Mouse (Mus musculus) midbrain, embryonic 12.5 days (tissue): Measurements from ENCODE around the gene Slc16a9. TPM values are rescaled to one million over a fixed set of nuclear protein-coding genes. Genes with fewer than 3 reads are reported as not detected.

Source experiments
- ATAC-seq: fragments of 200-750 bp; cut with Nextera tagmentation; 2 replicates; pipeline ENCODE4 v1.8.0; 2017; ENCODE audit warnings: low read depth, moderate TSS enrichment, moderate library complexity; ENCODE audit not compliant: low FRiP score
- H3K27ac ChIP-seq: fragments of 300-500 bp; sonication (generic); replicated peaks from 2 replicates; pipeline ENCODE4 v1.5.1; 2016; ENCODE audit warnings: mild to moderate bottlenecking
- H3K27me3 ChIP-seq: fragments of 300-500 bp; sonication (generic); 2 replicates; pipeline ENCODE4 v1.6.1; 2016; ENCODE audit warnings: mild to moderate bottlenecking
- H3K36me3 ChIP-seq: fragments of 300-500 bp; sonication (generic); 2 replicates; pipeline ENCODE4 v1.6.1; 2016
- H3K4me1 ChIP-seq: fragments of 300-500 bp; sonication (generic); 2 replicates; pipeline ENCODE4 v1.6.1; 2016
- H3K4me2 ChIP-seq: fragments of 300-500 bp; sonication (generic); replicated peaks from 2 replicates; pipeline ENCODE4 v1.6.1; 2016; ENCODE audit warnings: mild to moderate bottlenecking, moderate library complexity
- H3K4me3 ChIP-seq: fragments of 300-500 bp; sonication (generic); 2 replicates; pipeline ENCODE4 v1.5.1; 2016; ENCODE audit warnings: mild to moderate bottlenecking
- H3K9ac ChIP-seq: fragments of 300-500 bp; sonication (generic); replicated peaks from 2 replicates; pipeline ENCODE4 v1.6.1; 2016; ENCODE audit warnings: mild to moderate bottlenecking, moderate library complexity
- H3K9me3 ChIP-seq: fragments of 300-500 bp; sonication (generic); 2 replicates; pipeline ENCODE4 v1.6.1; 2016; ENCODE audit warnings: mild to moderate bottlenecking
- WGBS: fragments of 180-500 bp; shearing (Covaris S2); methylation state at CpG from one replicate; pipeline ENCODE4 v1.1.7; 2016; 5-methylcytosine and 5-hydroxymethylcytosine counted together
- polyA plus RNA-seq: library from polyadenylated mRNA; unstranded; fragments of >200 nt; fragmentation: Nextera tagmentation; extraction: Ambion mirVana; gene quantifications from 2 replicates; pipeline ENCODE4 v1.2.1, GENCODE M21; 2016

Slc16a9 gene
- polyA plus RNA-seq, 1 experiment from 2014 or later, result 1.1 TPM

DNA sequence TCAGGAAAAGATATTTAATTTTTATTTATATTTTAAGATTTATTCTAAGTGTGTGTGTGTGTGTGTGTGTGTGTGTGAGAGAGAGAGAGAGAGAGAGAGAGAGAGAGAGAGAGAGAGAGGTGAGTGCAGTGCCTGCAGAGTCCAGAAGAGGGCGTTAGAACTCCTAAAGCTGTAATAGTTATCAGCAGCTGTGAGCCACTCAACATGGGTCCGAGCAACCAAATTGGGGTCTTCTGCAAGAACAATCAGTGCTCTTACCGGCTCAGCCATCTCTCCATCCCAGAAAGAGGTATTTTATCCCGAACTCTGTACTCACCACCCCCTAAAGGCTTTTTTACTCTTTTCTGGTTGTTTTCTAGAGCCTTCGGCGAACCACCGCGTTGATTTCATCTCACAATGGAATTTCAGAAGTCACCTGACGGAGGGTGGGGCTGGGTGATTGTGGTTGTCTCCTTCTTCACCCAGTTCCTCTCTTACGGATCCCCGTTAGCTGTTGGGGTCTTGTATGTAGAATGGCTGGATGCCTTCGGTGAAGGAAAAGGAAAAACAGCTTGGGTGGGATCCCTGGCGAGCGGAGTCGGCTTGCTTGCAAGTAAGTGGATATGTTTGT, 10.8 kb downstream of the Slc16a9 start:
- ATAC-seq, result no peak
- H3K4me1 ChIP-seq, result 0 out of 2 replicates have a peak, but pooled peaks cover 5% of the 10 kb centered on the region
- H3K36me3 ChIP-seq, result no peaks in the 10 kb centered on the region
- no peak overlapping the region for H3K4me2 ChIP-seq
- no peaks in the 10 kb centered on the region for H3K9me3 ChIP-seq
- no peaks in the 10 kb centered on the region for H3K27me3 ChIP-seq
- no peak overlapping the region for H3K4me3 ChIP-seq
- H3K9ac ChIP-seq, result no peak overlapping the region
- 88% methylated on average over 15 of the region's 15 CpGs for WGBS
- no peak overlapping the region for H3K27ac ChIP-seq

DNA sequence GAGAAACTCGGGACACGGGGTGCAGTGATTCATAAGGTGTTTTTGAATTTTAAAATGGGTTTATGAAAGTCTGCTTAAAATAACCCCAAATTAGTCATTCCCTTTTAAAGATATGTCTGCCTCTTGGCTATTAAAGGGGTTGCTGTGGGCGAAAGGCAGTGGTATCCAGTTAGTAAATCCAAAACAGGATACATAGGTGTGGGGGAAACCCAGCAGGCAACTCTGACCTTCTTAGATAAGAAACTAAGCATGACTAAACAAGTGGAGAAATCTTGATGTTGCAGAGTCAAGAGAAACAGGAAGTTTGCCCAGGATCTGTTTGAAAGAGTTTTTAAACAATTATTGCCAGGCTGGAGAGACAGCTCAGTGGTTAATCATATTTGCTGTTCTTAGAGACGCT, 12.1 kb downstream of the Slc16a9 start:
- 90% methylated on average over 4 of the region's 4 CpGs for WGBS
- no peak overlapping the region for H3K4me3 ChIP-seq
- H3K27me3 ChIP-seq, result no peaks in the 10 kb centered on the region
- no peaks in the 10 kb centered on the region for H3K36me3 ChIP-seq
- H3K27ac ChIP-seq, result no peak overlapping the region
- H3K4me2 ChIP-seq, result no peak overlapping the region
- no peaks in the 10 kb centered on the region for H3K9me3 ChIP-seq
- 0 out of 2 replicates have a peak, but pooled peaks cover 7% of the 10 kb centered on the region for H3K4me1 ChIP-seq
- ATAC-seq, result no peak
- H3K9ac ChIP-seq, result no peak overlapping the region

DNA sequence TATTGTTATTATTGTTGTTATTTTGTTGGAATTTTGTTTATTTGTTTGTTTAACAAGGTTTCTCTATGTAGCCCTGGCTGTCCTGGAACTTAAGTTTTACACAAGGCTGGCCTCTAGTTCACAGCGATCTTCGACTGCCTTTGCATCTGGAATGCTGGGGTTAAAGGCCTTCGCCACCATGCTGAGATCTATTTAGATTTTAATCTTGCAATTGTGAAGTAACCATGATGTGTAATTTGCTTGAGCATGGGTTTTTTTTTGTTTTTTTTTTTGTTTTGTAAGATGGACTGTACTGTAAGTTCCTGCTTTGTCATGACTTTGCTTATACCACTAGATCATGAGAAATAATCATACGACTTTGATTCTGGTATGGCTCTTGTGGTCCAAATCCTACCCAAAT, 16.0 kb downstream of the Slc16a9 start:
- ATAC-seq, result no peak
- Histone ChIP-seq H3K4me1 (0 out of 2 replicates have a peak, but pooled peaks cover 7% of the 10 kb centered on the region), H3K27me3 (no peaks in the 10 kb centered on the region), H3K36me3 (no peaks in the 10 kb centered on the region), H3K27ac (no peak overlapping the region), H3K9ac (no peak overlapping the region), H3K4me2 (no peak overlapping the region), H3K4me3 (no peak overlapping the region), H3K9me3 (no peaks in the 10 kb centered on the region)
- WGBS, result 52% methylated on average over 4 of the region's 4 CpGs

GRCm38 (mm10) chr10:70262051-70262450, 17.2 kb downstream of the Slc16a9 start:
- H3K9me3 ChIP-seq, result no peaks in the 10 kb centered on the region
- no peak overlapping the region for H3K27ac ChIP-seq
- H3K36me3 ChIP-seq, result no peaks in the 10 kb centered on the region
- H3K4me3 ChIP-seq, result no peak overlapping the region
- no peaks in the 10 kb centered on the region for H3K27me3 ChIP-seq
- no peak overlapping the region for H3K4me2 ChIP-seq
- 0 out of 2 replicates have a peak, but pooled peaks cover 7% of the 10 kb centered on the region for H3K4me1 ChIP-seq
- 80% methylated on average over 3 of the region's 3 CpGs for WGBS
- no peak overlapping the region for H3K9ac ChIP-seq
- ATAC-seq, result no peak

DNA sequence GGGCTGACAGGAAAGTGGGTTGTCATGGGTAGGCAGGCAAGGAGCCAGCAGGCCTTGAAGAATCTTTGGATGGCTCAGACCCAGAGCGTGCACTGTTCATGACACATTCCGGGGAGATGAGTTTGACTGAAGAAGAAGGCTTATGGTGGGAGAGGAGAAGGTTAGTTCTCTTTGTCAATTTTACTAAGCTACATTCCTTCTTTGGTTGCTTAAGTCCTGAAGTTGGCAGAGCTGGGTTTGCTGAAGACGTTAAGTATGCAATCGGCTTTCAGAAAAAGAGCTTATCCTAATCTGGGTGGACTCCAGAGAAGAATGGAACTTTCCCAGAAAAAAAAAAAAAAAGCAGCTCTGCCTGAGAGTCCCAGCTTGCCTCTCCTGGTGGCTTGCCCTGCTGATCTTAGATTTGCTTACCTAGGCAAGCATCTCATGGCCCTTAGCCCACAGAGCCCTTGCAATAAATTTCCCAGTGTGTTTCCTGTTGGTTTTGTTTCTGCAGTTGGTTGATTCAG, 18.8 kb downstream of the Slc16a9 start:
- no peak overlapping the region for H3K27ac ChIP-seq
- 53% methylated on average over 4 of the region's 4 CpGs for WGBS
- H3K9ac ChIP-seq, result no peak overlapping the region

GRCm38 (mm10) chr10:70264337-70265036, 19.6 kb downstream of the Slc16a9 start:
- Histone ChIP-seq H3K4me1 (0 out of 2 replicates have a peak, but pooled peaks cover 7% of the 10 kb centered on the region), H3K9me3 (no peaks in the 10 kb centered on the region), H3K27ac (no peak overlapping the region), H3K4me2 (no peak overlapping the region), H3K4me3 (no peak overlapping the region), H3K36me3 (no peaks in the 10 kb centered on the region), H3K27me3 (no peaks in the 10 kb centered on the region), H3K9ac (no peak overlapping the region)
- ATAC-seq, result no peak
- 84% methylated on average over 9 of the region's 9 CpGs for WGBS

More for the DNA sequence above, 18.8 kb downstream of the Slc16a9 start:
- no peak overlapping the region for H3K4me2 ChIP-seq
- H3K27me3 ChIP-seq, result no peaks in the 10 kb centered on the region
- H3K4me1 ChIP-seq, result 0 out of 2 replicates have a peak, but pooled peaks cover 7% of the 10 kb centered on the region
- no peak for ATAC-seq
- H3K36me3 ChIP-seq, result no peaks in the 10 kb centered on the region
- H3K4me3 ChIP-seq, result no peak overlapping the region
- H3K9me3 ChIP-seq, result no peaks in the 10 kb centered on the region

DNA sequence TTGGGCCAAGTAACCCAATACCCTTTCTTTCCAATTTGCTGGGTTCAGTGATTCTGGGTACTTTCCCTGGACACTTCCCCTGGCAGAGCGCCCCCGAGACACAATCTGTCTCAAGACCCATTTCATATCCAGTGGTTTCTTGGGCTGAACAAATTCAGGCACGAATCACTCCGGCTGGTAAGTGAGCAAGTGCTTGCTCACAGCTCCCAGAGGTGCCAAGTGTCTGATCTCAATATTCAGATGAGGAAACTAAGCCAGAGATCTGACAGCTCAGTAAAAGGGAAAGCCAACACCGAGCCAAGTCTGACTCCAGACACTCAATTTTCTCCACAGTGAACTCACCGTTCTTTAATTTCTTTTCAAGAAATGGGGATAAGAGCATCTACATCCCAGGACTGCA, 21.6 kb downstream of the Slc16a9 start:
- no peaks in the 10 kb centered on the region for H3K9me3 ChIP-seq
- H3K4me3 ChIP-seq, result no peak overlapping the region
- no peak for ATAC-seq
- H3K9ac ChIP-seq, result no peak overlapping the region
- 93% methylated on average over 6 of the region's 6 CpGs for WGBS
- H3K4me2 ChIP-seq, result no peak overlapping the region
- H3K27me3 ChIP-seq, result no peaks in the 10 kb centered on the region
- H3K27ac ChIP-seq, result no peak overlapping the region
- H3K4me1 ChIP-seq, result no peaks in the 10 kb centered on the region
- no peaks in the 10 kb centered on the region for H3K36me3 ChIP-seq

DNA sequence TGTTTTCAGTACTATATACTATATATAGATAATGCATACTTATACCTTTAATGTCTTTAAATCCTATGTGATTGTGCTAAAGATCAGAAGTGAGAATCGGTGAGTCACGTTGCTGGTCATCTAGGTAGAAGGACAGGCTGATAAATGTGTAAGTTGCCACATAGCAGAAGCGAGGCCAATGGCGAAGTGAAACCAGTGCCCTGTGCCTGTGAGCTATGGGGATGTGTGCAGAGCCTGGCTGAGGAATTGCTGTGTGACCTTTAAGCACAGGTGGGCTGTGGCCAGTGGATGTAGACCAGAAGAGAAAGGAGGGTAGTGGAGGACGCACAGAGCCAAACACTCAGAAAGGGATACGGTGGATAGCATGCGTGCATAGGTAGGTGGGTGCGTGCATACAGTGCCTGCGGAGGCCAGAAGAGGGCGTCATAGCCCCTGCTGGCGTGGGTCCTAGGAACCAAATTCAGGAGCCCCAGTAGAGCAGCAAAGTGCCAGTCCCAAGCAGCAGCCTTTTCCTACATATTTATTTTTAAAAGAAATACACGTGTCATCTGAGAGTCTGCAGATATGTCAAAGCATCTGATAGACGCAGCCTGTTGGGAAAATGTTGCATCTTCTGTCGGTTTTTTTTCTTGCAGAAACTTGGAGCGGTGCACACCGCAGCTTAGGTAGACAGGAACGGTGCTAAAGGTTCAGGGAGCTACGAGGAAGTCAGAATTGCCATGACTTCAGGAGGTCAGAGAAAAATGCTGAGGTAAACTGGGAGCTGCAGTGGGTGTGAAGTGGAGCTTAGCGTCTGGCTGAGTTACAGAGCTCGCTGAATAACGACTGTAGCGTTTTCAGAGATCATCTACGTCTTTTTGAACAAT, 23.9 kb downstream of the Slc16a9 start:
- Histone ChIP-seq H3K9ac (no peak overlapping the region), H3K4me2 (no peak overlapping the region), H3K27ac (no peak overlapping the region), H3K4me1 (no peaks in the 10 kb centered on the region), H3K4me3 (no peak overlapping the region), H3K9me3 (no peaks in the 10 kb centered on the region), H3K36me3 (no peaks in the 10 kb centered on the region), H3K27me3 (no peaks in the 10 kb centered on the region)
- WGBS, result 84% methylated on average over 23 of the region's 23 CpGs
- no peak for ATAC-seq

DNA sequence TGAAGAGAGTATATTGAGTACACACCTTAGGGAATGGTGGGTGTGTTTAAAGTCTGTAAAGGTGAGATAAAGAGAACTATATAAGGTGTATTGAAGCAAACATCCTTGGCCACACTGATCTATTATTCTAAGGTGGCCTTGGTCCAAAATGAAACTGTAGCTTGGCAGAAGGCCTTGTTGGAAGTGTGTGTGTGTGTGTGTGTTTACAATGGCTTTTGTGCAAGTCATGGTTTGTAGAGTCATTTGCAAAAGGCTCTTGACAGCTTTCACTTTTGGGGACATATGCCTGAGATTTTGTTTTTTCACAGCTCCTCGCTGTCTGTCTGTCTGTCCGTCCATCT, 24.5 kb downstream of the Slc16a9 start:
- Histone ChIP-seq H3K27ac (no peak overlapping the region), H3K4me3 (no peak overlapping the region), H3K4me2 (no peak overlapping the region), H3K9me3 (no peaks in the 10 kb centered on the region), H3K27me3 (no peaks in the 10 kb centered on the region), H3K36me3 (no peaks in the 10 kb centered on the region), H3K9ac (no peak overlapping the region), H3K4me1 (no peaks in the 10 kb centered on the region)
- ATAC-seq, result no peak
- 97% methylated on average over 2 of the region's 2 CpGs for WGBS

DNA sequence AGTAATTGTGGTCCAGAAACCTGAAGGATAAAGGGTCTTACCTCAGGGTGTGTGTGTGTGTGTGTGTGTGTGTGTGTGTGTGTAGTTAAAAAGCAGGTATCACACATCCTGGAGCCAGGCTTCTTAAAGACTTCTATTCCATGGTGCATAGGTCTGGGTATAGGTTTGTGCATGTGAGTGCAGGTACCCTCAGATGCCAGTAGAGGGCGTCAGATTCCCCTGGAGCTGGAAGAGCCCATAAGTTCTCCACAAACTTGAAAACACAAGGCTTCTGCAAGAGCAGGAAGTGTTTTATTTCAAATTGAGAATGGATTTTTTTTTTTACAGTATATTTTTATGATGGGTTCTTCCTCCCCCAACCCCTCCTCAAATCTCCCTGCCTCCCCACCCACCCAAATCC, 31.8 kb downstream of the Slc16a9 start:
- Histone ChIP-seq H3K9ac (no peak overlapping the region), H3K27ac (no peak overlapping the region), H3K4me2 (no peak overlapping the region), H3K4me1 (no peaks in the 10 kb centered on the region), H3K4me3 (no peak overlapping the region), H3K36me3 (no peaks in the 10 kb centered on the region), H3K27me3 (no peaks in the 10 kb centered on the region), H3K9me3 (no peaks in the 10 kb centered on the region)
- 74% methylated on average over 1 of the region's 1 CpGs for WGBS
- ATAC-seq, result no peak

DNA sequence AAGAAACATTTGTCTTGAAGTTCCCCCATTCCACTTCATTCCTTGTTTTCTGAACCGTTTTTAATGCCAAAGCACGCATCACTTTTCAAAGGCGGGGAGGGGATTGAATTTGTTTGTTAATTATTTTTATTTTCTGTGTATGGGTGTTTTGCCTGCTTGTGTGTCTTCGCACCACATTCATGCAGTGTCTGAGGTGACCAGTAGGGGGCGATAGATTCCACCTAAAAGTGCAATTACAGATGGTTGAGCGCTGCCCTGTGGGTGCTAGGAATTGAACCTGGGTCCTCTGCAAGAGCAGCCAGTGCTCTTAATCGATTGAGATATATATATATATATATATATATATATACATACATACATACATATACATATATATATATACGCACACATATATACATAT, 34.4 kb downstream of the Slc16a9 start:
- no peaks in the 10 kb centered on the region for H3K36me3 ChIP-seq
- no peak overlapping the region for H3K9ac ChIP-seq
- no peaks in the 10 kb centered on the region for H3K9me3 ChIP-seq
- H3K27ac ChIP-seq, result no peak overlapping the region
- H3K27me3 ChIP-seq, result no peaks in the 10 kb centered on the region
- ATAC-seq, result no peak
- no peaks in the 10 kb centered on the region for H3K4me1 ChIP-seq
- no peak overlapping the region for H3K4me3 ChIP-seq
- no peak overlapping the region for H3K4me2 ChIP-seq
- WGBS, result 77% methylated on average over 8 of the region's 8 CpGs

- H3K27me3 ChIP-seq, result no peaks in the 10 kb centered on the region
- no peak overlapping the region for H3K9ac ChIP-seq
- peaks cover 17% of the 10 kb centered on the region; the same call in 1 of the 2 replicates for H3K4me1 ChIP-seq
- 44% methylated on average over 9 of the region's 9 CpGs for whole genome bisulfite sequencing
- no peaks in the 10 kb centered on the region for H3K36me3 ChIP-seq
- H3K4me3 ChIP-seq, result no peak overlapping the region
- H3K27ac ChIP-seq, result no peak overlapping the region
- no peaks in the 10 kb centered on the region for H3K9me3 ChIP-seq
- ATAC-seq, result no peak
- H3K4me2 ChIP-seq, result no peak overlapping the region
These were observed 42.9 kb downstream of the Slc16a9 start for GRCm38 (mm10) chr10:70287825-70288235.
